Mouse (Mus musculus) left cerebral cortex, postnatal 10 days (tissue): ENCODE data around the gene Dhx36. TPM values are rescaled to one million over a fixed set of nuclear protein-coding genes. Genes with fewer than 3 reads are reported as not detected.

Experiments used
- DNase-seq, 2 experiments: peaks; one replicate each; pipeline ENCODE4 v3.0.0; 2021 to 2022; ENCODE audit warnings: low spot score in 2 of 2, mixed read lengths in 1 of 2; ENCODE audit errors: extremely low spot score in 1 of 2
- intact Hi-C: fragments of 180-260 bp; cut with DNase I; formaldehyde crosslinking; loops from one replicate; pipeline ENCODE4 v1.15.1; 2025
- total RNA-seq, 2 experiments: library from RNA; stranded (reverse); gene quantifications; 2 replicates each; pipeline ENCODE4 v1.2.3; 2021

The Dhx36 gene
- total RNA-seq, 2 experiments from 2014 or later, result 59.4 to 60.3 TPM

GRCm38 (mm10) chr3:62443582-62444194 lies 63.1 kb downstream of the Dhx36 start:
- intact Hi-C loops, result loop anchor here (5.0 kb wide), 1 partner anchor 226 kb away; no protein-coding TSS in a partner anchor
- no peak for DNase-seq

- intact Hi-C loops, result loop anchor here (5.0 kb wide), 1 partner anchor 223 kb away; no protein-coding TSS in a partner anchor
- DNase-seq, result no peak
Measured at GRCm38 (mm10) chr3:62440431-62440969, 66.3 kb downstream of the Dhx36 start.

GRCm38 (mm10) chr3:62435923-62436322 lies 70.9 kb downstream of the Dhx36 start:
- no peak for DNase-seq
- intact Hi-C loops, result no loop called here

- intact Hi-C loops, result no loop called here
- DNase-seq, result no peak
Measured at GRCm38 (mm10) chr3:62433675-62434074, 73.1 kb downstream of the Dhx36 start.

GRCm38 (mm10) chr3:62418387-62419138 lies 88.2 kb downstream of the Dhx36 start:
- intact Hi-C loops, result no loop called here
- no peak for DNase-seq

Other genes with a start within 250 kb of the Dhx36 start
- gene Arhgef26, start 168.7 kb downstream of the Dhx36 start, total RNA-seq, result 10 to 100 TPM; 26.1 to 27.4 TPM
- 1 to 10 TPM; 4.2 to 4.6 TPM for gene Gpr149, start 98.1 kb upstream of the Dhx36 start, total RNA-seq